Mouse (Mus musculus): ENCODE measurements at regions not wholly inside any gene's neighbourhood (a gene's known extent, or its start where the extent isn't known, plus 50 kb on each side); places are given as distances from the start of the nearest gene placed in this dataset.

- no peak for ATAC-seq (replicated peaks; ENCODE audit: low FRiP score, poor library complexity, severe bottlenecking)
Observed at GRCm38 (mm10) chr10:98628191-98628590, 286.0 kb upstream of the Atp2b1 start.

GRCm38 (mm10) chr10:98629248-98629647 lies 285.0 kb upstream of the Atp2b1 start:
- no peak for ATAC-seq (replicated peaks; ENCODE audit: low FRiP score, poor library complexity, severe bottlenecking)

GRCm38 (mm10) chr10:98637759-98638611 lies 276.2 kb upstream of the Atp2b1 start:
- ATAC-seq (replicated peaks; ENCODE audit: low FRiP score, poor library complexity, severe bottlenecking): no peak

- ATAC-seq (replicated peaks; ENCODE audit: low FRiP score, poor library complexity, severe bottlenecking): no peak
Observed at GRCm38 (mm10) chr10:98645681-98646122, 268.5 kb upstream of the Atp2b1 start.

- no peak for ATAC-seq (replicated peaks; ENCODE audit: low FRiP score, poor library complexity, severe bottlenecking)
Observed at GRCm38 (mm10) chr10:98646311-98646999, 267.8 kb upstream of the Atp2b1 start.

- ATAC-seq (replicated peaks; ENCODE audit: low FRiP score, poor library complexity, severe bottlenecking): no peak
Observed at GRCm38 (mm10) chr10:98648710-98649245, 265.4 kb upstream of the Atp2b1 start.

GRCm38 (mm10) chr10:98650533-98650932 lies 263.7 kb upstream of the Atp2b1 start:
- no peak for ATAC-seq (replicated peaks; ENCODE audit: low FRiP score, poor library complexity, severe bottlenecking)

GRCm38 (mm10) chr10:98651127-98651526 lies 263.1 kb upstream of the Atp2b1 start:
- ATAC-seq (replicated peaks; ENCODE audit: low FRiP score, poor library complexity, severe bottlenecking): no peak

GRCm38 (mm10) chr10:98651599-98651998 lies 262.6 kb upstream of the Atp2b1 start:
- no peak for ATAC-seq (replicated peaks; ENCODE audit: low FRiP score, poor library complexity, severe bottlenecking)

- no peak for ATAC-seq (replicated peaks; ENCODE audit: low FRiP score, poor library complexity, severe bottlenecking)
Observed at GRCm38 (mm10) chr10:98652084-98652483, 262.1 kb upstream of the Atp2b1 start.

- no peak for ATAC-seq (replicated peaks; ENCODE audit: low FRiP score, poor library complexity, severe bottlenecking)
Observed at GRCm38 (mm10) chr10:98660747-98661146, 253.5 kb upstream of the Atp2b1 start.

GRCm38 (mm10) chr10:98665936-98666505 lies 248.2 kb upstream of the Atp2b1 start:
- no peak for ATAC-seq (replicated peaks; ENCODE audit: low FRiP score, poor library complexity, severe bottlenecking)

GRCm38 (mm10) chr10:98667728-98668127 lies 246.5 kb upstream of the Atp2b1 start:
- no peak for ATAC-seq (replicated peaks; ENCODE audit: low FRiP score, poor library complexity, severe bottlenecking)

- no peak for ATAC-seq (replicated peaks; ENCODE audit: low FRiP score, poor library complexity, severe bottlenecking)
Observed at GRCm38 (mm10) chr10:98674131-98674530, 240.1 kb upstream of the Atp2b1 start.

GRCm38 (mm10) chr10:98676907-98677306 lies 237.3 kb upstream of the Atp2b1 start:
- ATAC-seq (replicated peaks; ENCODE audit: low FRiP score, poor library complexity, severe bottlenecking): no peak

- no peak for ATAC-seq (replicated peaks; ENCODE audit: low FRiP score, poor library complexity, severe bottlenecking)
Observed at GRCm38 (mm10) chr10:98678234-98678633, 236.0 kb upstream of the Atp2b1 start.

- ATAC-seq (replicated peaks; ENCODE audit: low FRiP score, poor library complexity, severe bottlenecking): no peak
Observed at GRCm38 (mm10) chr10:98682436-98682835, 231.8 kb upstream of the Atp2b1 start.

- no peak for ATAC-seq (replicated peaks; ENCODE audit: low FRiP score, poor library complexity, severe bottlenecking)
Observed at GRCm38 (mm10) chr10:98684195-98684594, 230.0 kb upstream of the Atp2b1 start.

- ATAC-seq (replicated peaks; ENCODE audit: low FRiP score, poor library complexity, severe bottlenecking): no peak
Observed at GRCm38 (mm10) chr10:98684707-98685106, 229.5 kb upstream of the Atp2b1 start.

GRCm38 (mm10) chr10:98685739-98686138 lies 228.5 kb upstream of the Atp2b1 start:
- no peak for ATAC-seq (replicated peaks; ENCODE audit: low FRiP score, poor library complexity, severe bottlenecking)

- ATAC-seq (replicated peaks; ENCODE audit: low FRiP score, poor library complexity, severe bottlenecking): no peak
Observed at GRCm38 (mm10) chr10:98686370-98686769, 227.8 kb upstream of the Atp2b1 start.

All from erythroblast, adult 5-6 weeks (primary cell).